Mouse (Mus musculus) ES-E14 (cell line): ENCODE measurements around the gene Poglut1.

ENCODE experiments used
- HCFC1 ChIP-seq: IDR thresholded peaks from 2 replicates; pipeline ENCODE4 v1.6.1; 2012; ENCODE audit warnings: low read length, inconsistent platforms, borderline replicate concordance; ENCODE audit not compliant: insufficient read depth
- MAFK ChIP-seq: IDR thresholded peaks from 2 replicates; pipeline ENCODE4 v1.6.1; 2014; ENCODE audit warnings: mild to moderate bottlenecking, low read depth, low read length, inconsistent platforms; ENCODE audit not compliant: insufficient read depth

DNA sequence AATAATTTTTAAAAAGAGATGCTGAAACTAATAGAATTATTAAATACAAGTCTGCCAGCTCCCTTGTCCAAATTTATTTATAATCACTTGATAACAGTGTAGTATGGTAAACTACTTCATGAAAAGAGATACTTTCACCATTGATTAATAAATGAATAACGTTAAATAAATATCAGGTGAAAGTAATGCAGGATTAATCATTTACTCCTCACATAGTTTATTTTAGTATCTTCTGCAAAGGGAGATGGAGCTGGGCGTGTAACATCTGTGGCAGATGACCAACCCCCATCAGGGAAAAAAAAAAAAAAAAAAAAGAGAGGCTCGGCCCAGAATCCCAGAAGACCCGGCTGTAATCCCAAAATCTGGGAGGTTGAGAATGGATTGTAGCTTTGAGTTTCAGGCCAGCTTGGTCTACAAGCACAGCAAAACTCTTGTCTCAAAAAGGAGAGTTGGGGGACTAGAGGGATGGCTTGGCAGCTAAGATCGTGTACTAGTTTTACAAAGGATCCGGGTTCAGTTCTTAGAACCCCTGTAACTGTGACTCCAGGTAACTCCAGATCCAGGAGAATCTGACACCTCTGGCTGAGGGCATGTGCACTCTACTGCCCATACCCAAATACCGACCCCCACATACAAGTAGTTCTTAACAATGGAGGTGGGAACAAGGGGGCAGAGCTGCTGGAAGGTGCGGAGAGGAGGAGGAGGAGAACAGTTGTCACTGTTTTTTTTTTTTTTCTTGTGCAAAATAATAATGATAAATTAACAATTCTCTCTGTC, 28.7 kb downstream of the Poglut1 start:
- TF ChIP-seq MAFK (no peak), HCFC1 (no peak)
